Mouse (Mus musculus) B cell, adult 67 days (primary cell): ENCODE data around the gene Olfr780. TPM values are rescaled to one million over a fixed set of nuclear protein-coding genes. Genes with fewer than 3 reads are reported as not detected.

ENCODE experiments used
- total RNA-seq, 2 experiments: library from RNA; stranded (reverse); gene quantifications; 4 replicates each; pipeline ENCODE4 v1.2.4; 2023

The Olfr780 gene
- not detected for total RNA-seq

DNA sequence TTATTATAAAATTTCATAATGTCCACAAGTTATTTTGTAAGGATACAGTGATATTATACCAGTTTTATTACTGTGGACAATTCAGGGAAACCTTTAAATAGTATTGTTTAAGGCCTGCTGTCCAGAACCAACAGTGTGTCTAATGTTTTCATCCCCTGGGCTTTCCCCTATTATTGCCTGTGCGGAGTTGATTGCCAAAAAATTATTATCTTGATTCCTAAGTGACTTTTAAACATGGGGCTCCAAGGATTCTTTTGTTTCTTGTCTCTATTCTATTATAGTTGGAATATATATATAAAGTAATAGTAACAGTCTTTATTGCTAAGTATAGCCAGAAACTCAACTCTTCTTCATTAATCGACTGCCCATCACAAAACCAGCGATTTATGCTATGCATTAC is at the start of gene Olfr780:
Gene Olfr780 (plus strand): TSS at position 301 of the 400 bp plus-strand sequence.

DNA sequence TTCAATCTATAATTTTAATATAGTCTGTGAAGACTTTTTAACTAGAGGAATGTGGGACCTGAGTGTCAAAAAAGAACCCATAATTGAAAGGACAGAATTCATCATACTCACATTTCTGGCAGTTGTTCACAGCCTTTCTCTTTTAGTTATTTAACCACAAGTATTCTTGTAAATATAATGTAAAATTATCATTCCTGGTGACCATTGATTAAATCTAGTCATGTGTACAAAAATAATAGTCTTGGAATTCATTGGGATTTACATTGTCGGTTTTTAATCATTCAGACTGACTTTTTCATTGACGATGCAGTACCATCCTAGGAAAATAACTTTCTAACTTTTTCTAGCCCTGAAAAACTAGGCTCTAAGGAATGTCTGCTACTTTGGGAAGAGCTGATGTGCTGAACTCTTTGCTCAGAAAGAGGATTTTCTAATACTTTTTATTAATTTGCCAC is 46.8 kb upstream of the Olfr780 start, which contains the start of gene Olfr777:
Gene Olfr777 (minus strand): TSS at position 405 of the 455 bp plus-strand sequence.

DNA sequence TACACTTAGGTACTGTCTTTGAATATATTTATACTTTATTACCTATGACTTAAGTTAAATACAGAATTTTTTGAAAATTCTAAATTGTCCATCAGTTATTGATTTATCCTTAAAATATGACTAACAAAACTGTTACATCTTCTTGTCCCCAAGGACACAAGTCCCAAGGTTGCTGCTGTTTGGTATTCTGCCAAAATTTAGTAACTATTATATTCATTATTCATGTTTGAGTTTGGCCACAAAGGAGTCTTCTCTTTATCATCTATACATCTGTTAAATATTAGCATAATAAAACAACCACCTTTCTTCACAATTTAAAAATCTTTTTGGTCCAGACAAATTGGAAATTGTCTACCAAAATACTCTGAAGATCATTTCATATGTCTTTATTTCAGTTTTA is 10.6 kb downstream of the Olfr780 start, which contains the start of gene Olfr781:
Gene Olfr781 (plus strand): TSS at position 301 of the 400 bp plus-strand sequence.

DNA sequence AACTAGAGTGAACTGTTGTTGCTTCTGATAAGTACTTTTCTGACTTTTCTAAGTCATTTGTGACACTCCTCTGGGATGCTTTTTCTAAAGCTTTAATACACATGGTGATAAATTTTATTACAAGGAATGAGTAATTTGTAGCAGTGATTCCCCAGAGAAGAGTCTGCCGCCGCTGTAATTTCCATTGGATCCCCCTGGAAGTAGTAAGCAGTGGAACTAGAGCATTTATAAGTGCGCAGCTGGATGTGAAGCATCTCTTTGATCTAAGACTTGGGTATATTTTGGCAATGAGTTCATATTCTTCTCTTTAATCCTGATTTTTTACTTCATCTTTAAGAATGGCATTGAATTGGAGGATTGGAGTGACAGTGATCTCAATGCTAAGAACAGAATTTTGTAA is 30.6 kb downstream of the Olfr780 start, which contains the start of gene Olfr782:
Gene Olfr782 (plus strand): TSS at position 301 of the 400 bp plus-strand sequence.

Other genes starting within 250 kb of the Olfr780 start
- not detected for gene Olfr766-ps1, start 249.1 kb upstream of the Olfr780 start, total RNA-seq
- gene Olfr767, start 235.2 kb upstream of the Olfr780 start, total RNA-seq = not detected
- gene Olfr768, start 218.7 kb upstream of the Olfr780 start, total RNA-seq = not detected
- not detected for gene Olfr769, start 200.3 kb upstream of the Olfr780 start, total RNA-seq
- gene Olfr770, start 179.1 kb upstream of the Olfr780 start, total RNA-seq = not detected
- gene Olfr771, start 153.4 kb upstream of the Olfr780 start, total RNA-seq = not detected
- not detected for gene Olfr772, start 140.2 kb upstream of the Olfr780 start, total RNA-seq
- gene Olfr773, start 130.7 kb upstream of the Olfr780 start, total RNA-seq = not detected
- gene Olfr774, start 81.9 kb upstream of the Olfr780 start, total RNA-seq = not detected
- gene Olfr775, start 69.7 kb upstream of the Olfr780 start, total RNA-seq = not detected
- gene Olfr776, start 59.0 kb upstream of the Olfr780 start, total RNA-seq = not detected
- gene Olfr777, start 46.6 kb upstream of the Olfr780 start, total RNA-seq = not detected
- gene Olfr781, start 10.7 kb downstream of the Olfr780 start, total RNA-seq = not detected
- gene Olfr782, start 30.7 kb downstream of the Olfr780 start, total RNA-seq = not detected
- gene Olfr784, start 66.0 kb downstream of the Olfr780 start, total RNA-seq = not detected
- gene Olfr785, start 87.3 kb downstream of the Olfr780 start, total RNA-seq = not detected
- gene Olfr786, start 109.2 kb downstream of the Olfr780 start, total RNA-seq = not detected
- not detected for gene Olfr787, start 143.7 kb downstream of the Olfr780 start, total RNA-seq
- gene Olfr788, start 152.9 kb downstream of the Olfr780 start, total RNA-seq = not detected
- not detected for gene Olfr789, start 166.6 kb downstream of the Olfr780 start, total RNA-seq
- not detected for gene Olfr790, start 180.4 kb downstream of the Olfr780 start, total RNA-seq
- not detected for gene Olfr791, start 203.7 kb downstream of the Olfr780 start, total RNA-seq
- not detected for gene Olfr792, start 221.0 kb downstream of the Olfr780 start, total RNA-seq
- gene Olfr794, start 249.5 kb downstream of the Olfr780 start, total RNA-seq = not detected